Mouse (Mus musculus) urinary bladder, postnatal 10 days (tissue): ENCODE results near the gene Zfp644.

Experiments
- DNase-seq: peaks from one replicate; pipeline ENCODE4 v3.0.0; 2022; ENCODE audit warnings: low spot score

Gene Zfp644

DNA sequence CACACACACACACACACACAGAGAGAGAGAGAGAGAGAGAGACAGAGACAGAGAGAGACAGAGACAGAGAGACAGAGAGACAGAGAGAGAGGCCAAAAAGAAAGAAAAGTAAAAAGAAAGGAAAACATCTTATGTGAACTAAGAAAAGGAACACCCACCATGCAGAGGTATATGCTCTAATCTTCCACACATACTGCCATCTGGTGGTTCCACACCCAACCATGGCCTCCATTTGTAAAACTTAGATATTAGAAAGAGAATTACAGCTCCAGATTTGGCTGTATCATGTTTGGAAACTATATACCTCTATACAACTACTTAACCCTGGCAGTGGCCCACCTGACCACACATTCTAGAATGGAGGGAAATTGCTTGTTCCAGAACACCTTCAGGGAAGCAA is 102.7 kb downstream of the Zfp644 start:
- DNase-seq: no peak

DNA sequence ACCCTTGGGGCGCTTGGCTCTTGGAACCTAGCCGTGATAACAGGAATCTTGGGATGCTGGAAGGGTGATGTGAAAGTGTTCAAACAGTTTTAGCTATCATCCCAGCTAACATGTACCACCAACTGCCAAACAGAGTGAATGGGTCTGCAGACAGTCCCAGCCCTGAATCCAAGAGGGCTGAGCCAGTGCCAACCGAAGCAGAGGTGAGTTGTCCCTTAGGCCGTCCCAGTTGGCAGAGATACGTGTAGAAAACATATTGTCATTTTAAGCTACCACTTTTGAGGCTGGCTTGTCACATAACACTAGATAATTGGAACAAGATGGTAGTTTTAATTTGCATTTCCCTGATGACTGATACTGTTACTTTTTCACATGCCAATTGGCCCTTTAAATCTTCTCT is 106.4 kb downstream of the Zfp644 start:
- DNase-seq: no peak

DNA sequence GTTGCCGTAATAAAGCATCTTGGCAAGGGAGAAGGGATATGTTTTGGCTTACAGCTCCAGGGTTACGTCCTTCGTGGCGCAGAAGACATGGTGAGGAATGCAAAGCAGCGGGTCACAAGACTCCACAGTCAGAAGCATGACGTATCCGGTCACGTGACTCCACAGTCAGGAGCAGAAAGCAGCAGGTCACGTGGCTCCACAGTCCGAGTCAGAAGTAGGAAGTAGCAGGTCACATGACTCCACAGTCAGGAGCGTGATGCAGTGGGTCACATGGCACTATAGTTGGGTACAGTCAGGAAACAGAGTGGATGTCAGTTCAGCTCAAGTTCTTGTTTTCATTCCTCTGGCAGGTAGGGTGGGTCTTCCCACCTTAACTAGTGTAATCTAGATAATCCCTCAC is 107.4 kb downstream of the Zfp644 start:
- DNase-seq: no peak

DNA sequence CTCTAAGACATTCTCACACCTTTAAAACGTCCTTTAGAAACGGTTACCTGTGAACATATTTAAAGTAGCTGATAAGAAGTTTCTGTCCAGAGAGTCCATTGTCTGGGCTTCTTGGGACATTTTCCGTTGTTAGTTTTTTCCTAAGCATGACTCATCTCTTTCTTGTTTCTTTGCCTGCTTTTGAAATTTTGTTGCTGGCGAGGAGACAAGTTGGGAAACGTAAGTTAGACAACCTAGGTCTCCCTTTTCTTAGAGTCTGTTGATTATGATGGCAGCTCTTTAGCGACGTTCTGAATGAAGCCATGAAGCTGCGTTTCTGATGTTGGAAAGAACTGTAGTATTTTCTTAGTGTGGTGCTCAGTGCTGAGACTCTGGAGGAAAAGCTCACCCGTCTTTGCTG is 108.1 kb downstream of the Zfp644 start:
- DNase-seq: no peak

DNA sequence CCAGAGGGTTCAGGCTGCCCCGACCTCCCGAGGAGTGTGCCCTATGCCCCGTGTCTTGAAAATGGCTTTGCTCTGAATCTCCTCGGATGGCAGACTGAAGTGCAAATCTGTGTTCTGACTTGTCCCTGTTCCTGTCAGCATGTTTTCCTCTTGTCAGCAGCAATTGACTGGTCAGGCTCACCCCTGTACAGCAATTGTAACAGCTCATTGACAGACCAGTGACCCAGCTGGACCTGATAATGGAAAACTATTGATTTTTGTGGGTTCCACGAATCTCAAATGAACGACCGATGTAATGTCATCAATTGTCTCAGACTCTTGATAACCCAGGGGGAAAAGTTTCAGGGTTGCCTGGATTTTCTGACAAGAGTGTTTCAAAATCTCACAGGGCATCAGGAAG is 116.1 kb downstream of the Zfp644 start:
- no peak for DNase-seq

DNA sequence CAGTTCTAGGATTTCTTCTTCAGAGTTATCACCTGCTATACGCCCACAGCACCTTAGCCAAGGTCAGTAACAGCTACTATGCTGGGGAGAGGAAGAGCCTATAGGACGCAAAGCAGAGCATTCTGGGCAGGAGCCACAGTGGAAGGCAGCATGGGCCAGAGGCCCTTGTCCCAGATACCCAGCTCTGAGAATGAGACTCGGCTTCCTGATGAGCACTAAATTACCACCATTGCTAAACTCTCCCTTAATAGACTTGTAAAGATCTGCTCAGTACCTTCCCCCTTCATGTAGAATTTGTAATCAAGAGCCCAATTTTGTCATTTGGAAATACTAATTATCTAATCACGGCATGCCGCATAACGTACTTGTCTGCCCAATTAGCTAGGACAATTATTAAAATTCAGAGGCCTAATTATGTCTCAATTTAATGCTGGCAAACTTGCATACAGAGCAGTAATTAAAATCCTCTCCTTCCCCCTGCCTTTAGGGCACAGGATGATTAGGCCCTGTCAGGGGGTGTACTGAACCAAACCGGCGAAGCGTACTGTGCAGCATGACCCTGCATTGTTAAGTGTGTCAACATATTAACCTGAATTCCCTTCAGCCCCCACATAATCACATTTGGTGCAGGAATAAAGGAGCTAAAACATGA is 119.7 kb downstream of the Zfp644 start:
- DNase-seq: no peak

DNA sequence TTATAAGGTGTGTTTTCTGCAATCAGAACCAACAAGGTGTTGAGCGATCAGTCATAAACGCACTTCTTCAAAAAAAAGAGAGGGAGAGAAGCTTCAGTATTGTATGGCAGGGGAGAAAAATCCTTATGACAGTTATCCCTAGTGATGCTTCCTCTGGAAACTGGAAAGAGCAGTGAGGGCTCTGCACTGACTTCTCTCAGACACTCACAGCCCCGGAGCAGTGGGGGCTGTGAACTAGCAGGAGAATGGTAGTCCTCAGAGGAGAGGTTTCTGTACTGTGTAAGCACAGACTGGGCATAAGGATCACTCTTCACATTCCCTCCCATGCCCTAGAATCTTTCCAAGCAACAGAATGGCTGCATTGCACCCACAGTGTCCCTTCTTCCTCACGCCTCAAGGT is 122.0 kb downstream of the Zfp644 start:
- no peak for DNase-seq

DNA sequence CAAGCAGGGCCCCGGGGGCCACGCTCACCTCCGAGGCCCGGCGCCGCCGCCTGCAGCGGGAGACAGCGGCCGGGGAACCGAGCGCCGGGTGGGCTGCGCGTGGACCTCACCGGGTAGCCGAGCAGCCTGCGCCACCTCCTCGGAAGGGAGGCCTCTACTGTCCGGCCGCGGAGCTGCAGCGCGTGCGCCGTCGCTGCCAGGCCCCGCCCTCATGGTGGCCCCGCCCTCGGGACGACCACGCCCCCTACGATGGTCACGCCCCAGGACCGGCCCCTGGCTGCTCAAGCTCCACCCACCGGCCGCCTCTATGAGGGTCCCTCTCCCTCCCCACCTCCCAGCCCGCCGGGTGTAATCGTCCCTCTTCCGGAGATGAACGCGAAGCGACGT is 122.5 kb downstream of the Zfp644 start:
- DNase-seq: peak; percentile 29

DNA sequence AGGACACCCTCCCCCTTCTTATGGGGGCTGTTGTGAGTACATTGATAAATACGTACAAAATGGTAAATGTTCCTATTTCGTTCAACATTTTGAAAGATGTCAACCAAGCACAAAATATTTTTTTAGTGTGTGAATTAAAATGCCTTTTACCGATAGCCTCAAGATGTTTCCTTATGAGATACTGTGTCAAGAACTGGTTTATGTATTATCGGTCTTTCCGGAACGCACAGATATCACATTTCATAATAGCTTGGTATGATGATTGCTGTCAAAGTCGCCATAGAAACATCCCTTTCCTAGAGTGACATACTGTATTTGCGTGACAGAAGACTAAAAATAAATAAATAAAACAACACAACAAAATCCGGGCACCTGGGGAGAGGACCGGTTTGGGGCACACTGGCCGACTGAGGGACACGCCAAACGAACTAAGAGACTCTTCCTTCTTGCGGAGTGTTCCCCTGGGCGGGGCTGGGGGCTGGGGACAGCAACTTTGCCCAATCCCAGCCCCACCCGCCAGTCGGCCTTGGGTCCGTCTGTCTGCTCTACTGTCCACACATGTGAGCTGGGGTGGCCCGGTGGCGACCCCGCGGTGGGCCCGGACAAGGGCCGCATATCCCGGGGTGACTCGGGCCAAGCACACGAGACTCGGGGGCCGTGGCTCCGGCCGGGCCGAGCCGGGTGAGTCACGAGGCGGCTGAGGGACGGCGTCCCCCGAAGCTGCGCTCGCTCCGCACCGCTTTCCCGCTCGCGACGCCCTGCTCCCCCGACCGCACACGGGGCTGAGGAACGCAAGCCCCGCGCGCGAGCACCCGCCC is 123.1 kb downstream of the Zfp644 start:
- no peak for DNase-seq
